Mouse (Mus musculus) macrophage (primary cell): ENCODE results near the gene Tspan5. TPM values are rescaled to one million over a fixed set of nuclear protein-coding genes. Genes with fewer than 3 reads are reported as not detected.
A peak's percentile ranks its signal among the peaks of the same experiment; 100 is the strongest.

Experiments
- H3K27ac ChIP-seq: fragments of 350-480 bp; formaldehyde crosslinking; 2 replicates; pipeline ENCODE4 v1.9.0; 2021
- H3K36me3 ChIP-seq: fragments of 350-480 bp; formaldehyde crosslinking; 2 replicates; pipeline ENCODE4 v1.9.0; 2021; ENCODE audit errors: inconsistent target
- H3K4me3 ChIP-seq: fragments of 350-480 bp; formaldehyde crosslinking; 2 replicates; pipeline ENCODE4 v1.9.0; 2021; ENCODE audit errors: inconsistent target
- H3K79me2 ChIP-seq: fragments of 350-480 bp; formaldehyde crosslinking; 2 replicates; pipeline ENCODE4 v1.9.0; 2021; ENCODE audit errors: inconsistent target
- WGBS: methylation state at CpG from one replicate; pipeline ENCODE4 v1.1.7; 2026; ENCODE audit warnings: inconsistent platforms; ENCODE audit not compliant: missing documents; 5-methylcytosine and 5-hydroxymethylcytosine counted together
- polyA plus RNA-seq: library from polyadenylated mRNA; stranded (reverse); fragments of 250-400 nt; gene quantifications from 3 replicates; pipeline ENCODE4 v1.2.4, GENCODE M21; 2018; ENCODE audit warnings: inconsistent platforms

Tspan5 gene
- polyA plus RNA-seq, 1 experiment from 2014 or later = 5.3 TPM

DNA sequence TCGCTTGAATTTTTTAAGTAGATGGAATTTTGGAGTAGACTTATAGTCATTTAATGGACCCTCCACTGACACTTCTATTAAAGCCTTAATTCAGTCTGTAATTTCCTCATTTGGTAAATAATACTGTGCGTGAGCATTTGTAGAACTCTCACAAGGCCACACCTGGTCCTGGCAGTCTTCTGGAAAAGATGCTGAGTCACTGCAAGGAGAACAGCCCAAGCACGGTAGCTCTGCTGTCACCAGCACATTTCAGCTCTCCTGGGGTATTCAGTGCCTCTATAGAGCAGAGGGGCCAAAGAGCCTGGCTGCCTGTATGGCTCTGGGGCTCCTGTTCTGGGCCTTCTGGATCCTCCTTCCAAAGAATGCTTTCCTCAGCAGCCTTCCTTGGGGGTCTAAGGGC is 11.2 kb upstream of the Tspan5 start:
- 63% methylated on average over 3 of the region's 3 CpGs for WGBS

GRCm38 (mm10) chr3:138735760-138736159 is 6.2 kb upstream of the Tspan5 start:
- Histone ChIP-seq H3K27ac (no peak overlapping the region), H3K79me2 (no peaks in the 10 kb centered on the region), H3K4me3 (no peak overlapping the region), H3K36me3 (no peaks in the 10 kb centered on the region)
- 93% methylated on average over 5 of the region's 5 CpGs for WGBS

More for the DNA sequence above, 11.2 kb upstream of the Tspan5 start:
- no peaks in the 10 kb centered on the region for H3K79me2 ChIP-seq
- no peaks in the 10 kb centered on the region for H3K36me3 ChIP-seq
- no peak overlapping the region for H3K27ac ChIP-seq
- H3K4me3 ChIP-seq = no peak overlapping the region

DNA sequence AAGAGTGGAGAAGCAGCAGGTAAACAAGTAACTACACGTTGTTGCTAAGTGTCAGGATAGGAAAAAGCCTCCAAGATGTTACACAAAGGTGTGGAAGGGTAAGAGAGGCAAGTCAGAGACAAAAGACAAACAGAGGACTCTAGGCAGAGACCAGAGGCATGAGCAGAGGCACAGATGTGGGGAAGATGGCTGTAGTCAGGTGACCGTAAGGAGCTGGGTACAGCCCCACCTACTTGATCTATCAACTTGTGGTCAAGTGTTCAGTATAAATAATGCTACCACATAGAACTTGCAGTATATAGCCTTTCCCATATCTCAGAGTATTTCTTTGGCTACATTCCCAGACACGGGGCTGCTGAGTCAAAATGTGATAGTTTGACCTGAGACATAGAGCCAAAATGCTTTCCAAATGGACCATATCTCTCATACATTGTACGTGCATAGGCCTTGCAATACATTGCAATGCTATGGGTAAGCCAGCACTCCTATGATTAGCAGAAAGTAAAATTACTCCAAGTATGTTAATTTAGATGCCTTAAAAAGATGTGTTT is 2.8 kb upstream of the Tspan5 start:
- peaks cover 12% of the 10 kb centered on the region; the same call in 1 of the 2 replicates for H3K79me2 ChIP-seq
- no peak overlapping the region for H3K4me3 ChIP-seq
- no peaks in the 10 kb centered on the region for H3K36me3 ChIP-seq
- no peak overlapping the region for H3K27ac ChIP-seq
- WGBS = 78% methylated on average over 4 of the region's 4 CpGs

DNA sequence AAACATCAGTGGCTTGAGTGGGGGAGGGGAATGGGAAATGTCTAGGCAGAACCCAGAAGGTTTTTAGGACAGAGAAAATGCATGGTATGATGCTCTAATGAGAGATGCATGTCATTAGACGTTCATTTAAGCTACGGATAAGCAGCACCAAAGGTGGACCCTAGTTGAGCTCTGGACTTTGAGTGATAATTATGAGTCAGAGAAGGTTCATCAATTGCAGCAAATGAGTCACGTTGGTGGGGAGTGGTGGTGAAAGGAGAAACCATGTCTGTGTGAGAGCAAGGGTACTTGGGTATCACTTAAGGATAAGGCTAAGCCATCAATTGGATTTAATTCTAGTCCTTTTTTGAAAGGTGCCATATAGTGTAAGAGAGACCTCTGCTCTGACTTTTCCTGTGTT is 1.7 kb upstream of the Tspan5 start:
- WGBS = 85% methylated on average over 3 of the region's 3 CpGs
- no peak overlapping the region for H3K27ac ChIP-seq
- no peaks in the 10 kb centered on the region for H3K36me3 ChIP-seq
- H3K79me2 ChIP-seq = peaks cover 23% of the 10 kb centered on the region; the same call in 1 of the 2 replicates
- H3K4me3 ChIP-seq = no peak overlapping the region

- no peak overlapping the region for H3K4me3 ChIP-seq
- 34% methylated on average over 8 of the region's 8 CpGs for WGBS
Observed at GRCm38 (mm10) chr3:138740843-138741540, 1.0 kb upstream of the Tspan5 start.

GRCm38 (mm10) chr3:138742566-138742930 is 553 bp downstream of the Tspan5 start:
- peaks cover 45% of the 10 kb centered on the region; the same call in 1 of the 2 replicates for H3K79me2 ChIP-seq
- H3K36me3 ChIP-seq = no peaks in the 10 kb centered on the region
- peak overlapping the region; percentile 44 for H3K4me3 ChIP-seq
- no peak overlapping the region for H3K27ac ChIP-seq
- 3% methylated on average over 21 of the region's 23 CpGs for WGBS

More at GRCm38 (mm10) chr3:138740843-138741540, 1.0 kb upstream of the Tspan5 start:
- no peaks in the 10 kb centered on the region for H3K36me3 ChIP-seq
- H3K79me2 ChIP-seq = peaks cover 30% of the 10 kb centered on the region; the same call in 1 of the 2 replicates
- no peak overlapping the region for H3K27ac ChIP-seq

- H3K27ac ChIP-seq = no peak overlapping the region
- H3K4me3 ChIP-seq = peak overlapping the region; percentile 44
- H3K36me3 ChIP-seq = no peaks in the 10 kb centered on the region
- H3K79me2 ChIP-seq = peaks cover 52% of the 10 kb centered on the region; the same call in 1 of the 2 replicates
- 2% methylated on average over 33 of the region's 33 CpGs for WGBS
Observed at GRCm38 (mm10) chr3:138743061-138743671, 1.2 kb downstream of the Tspan5 start.

GRCm38 (mm10) chr3:138744030-138744774 is 2.2 kb downstream of the Tspan5 start:
- WGBS = 79% methylated on average over 6 of the region's 8 CpGs
- H3K4me3 ChIP-seq = no peak overlapping the region
- no peak overlapping the region for H3K27ac ChIP-seq
- peaks cover 62% of the 10 kb centered on the region; the same call in 1 of the 2 replicates for H3K79me2 ChIP-seq
- H3K36me3 ChIP-seq = no peaks in the 10 kb centered on the region

- no peak overlapping the region for H3K4me3 ChIP-seq
- no peak overlapping the region for H3K27ac ChIP-seq
- WGBS = 92% methylated on average over 11 of the region's 11 CpGs
- no peaks in the 10 kb centered on the region for H3K36me3 ChIP-seq
- H3K79me2 ChIP-seq = peaks cover 71% of the 10 kb centered on the region; the same call in 1 of the 2 replicates
Observed at GRCm38 (mm10) chr3:138745091-138745490, 3.1 kb downstream of the Tspan5 start.

DNA sequence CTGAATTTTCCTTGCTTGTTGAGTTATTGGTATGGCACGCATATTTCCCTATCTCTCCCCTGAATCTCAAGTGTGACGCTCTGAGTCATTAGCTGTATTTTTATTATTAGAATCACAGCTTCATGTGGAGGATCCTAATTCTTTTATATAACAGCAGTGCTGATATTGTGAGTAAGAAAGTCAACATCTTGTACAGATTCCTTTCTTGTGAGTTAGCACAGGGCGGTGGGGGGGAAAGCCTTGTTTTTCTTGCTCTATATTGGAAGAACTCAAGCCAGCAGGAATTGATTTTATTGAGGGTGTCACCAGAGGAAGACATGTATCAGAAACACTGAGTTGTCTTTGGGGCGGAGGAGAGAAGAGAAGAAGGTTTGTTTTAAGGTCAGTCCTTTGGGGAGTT is 3.6 kb downstream of the Tspan5 start:
- Histone ChIP-seq H3K36me3 (no peaks in the 10 kb centered on the region), H3K79me2 (peaks cover 76% of the 10 kb centered on the region; the same call in 1 of the 2 replicates), H3K27ac (no peak overlapping the region), H3K4me3 (no peak overlapping the region)
- WGBS = 97% methylated on average over 4 of the region's 4 CpGs

- 82% methylated on average over 8 of the region's 8 CpGs for WGBS
Observed at GRCm38 (mm10) chr3:138746556-138746955, 4.6 kb downstream of the Tspan5 start.

GRCm38 (mm10) chr3:138747035-138747434 is 5.0 kb downstream of the Tspan5 start:
- Histone ChIP-seq H3K4me3 (no peak overlapping the region), H3K27ac (no peak overlapping the region), H3K36me3 (no peaks in the 10 kb centered on the region), H3K79me2 (peaks cover 78% of the 10 kb centered on the region; the same call in 1 of the 2 replicates)
- WGBS = 92% methylated on average over 5 of the region's 5 CpGs

More at GRCm38 (mm10) chr3:138746556-138746955, 4.6 kb downstream of the Tspan5 start:
- Histone ChIP-seq H3K36me3 (no peaks in the 10 kb centered on the region), H3K4me3 (no peak overlapping the region), H3K79me2 (peaks cover 78% of the 10 kb centered on the region; the same call in 1 of the 2 replicates), H3K27ac (no peak overlapping the region)

DNA sequence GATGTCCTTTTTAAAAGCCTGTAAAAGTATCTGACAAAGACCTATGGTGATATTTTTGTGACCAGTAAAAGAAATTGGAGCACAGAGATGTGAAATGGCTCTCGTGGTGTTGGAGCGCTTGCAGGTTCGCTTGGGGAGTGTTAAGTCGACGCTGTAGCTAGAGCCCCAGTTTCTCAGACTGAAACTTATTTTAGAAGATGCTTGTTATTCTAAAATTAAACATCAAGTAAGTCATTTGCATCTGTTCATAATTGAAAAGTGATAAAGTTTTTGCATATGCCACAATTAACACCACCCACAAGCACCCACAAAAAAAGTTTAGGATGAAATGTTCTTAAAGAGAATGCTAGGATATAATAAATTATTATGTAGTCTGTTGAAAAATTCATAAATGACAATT is 6.0 kb downstream of the Tspan5 start:
- Histone ChIP-seq H3K79me2 (peaks cover 78% of the 10 kb centered on the region; the same call in 1 of the 2 replicates), H3K4me3 (no peak overlapping the region), H3K36me3 (no peaks in the 10 kb centered on the region), H3K27ac (no peak overlapping the region)
- 98% methylated on average over 5 of the region's 5 CpGs for WGBS

GRCm38 (mm10) chr3:138749645-138750044 is 7.7 kb downstream of the Tspan5 start:
- 78% methylated on average over 9 of the region's 9 CpGs for WGBS
- Histone ChIP-seq H3K79me2 (peaks cover 62% of the 10 kb centered on the region; the same call in 1 of the 2 replicates), H3K4me3 (no peak overlapping the region), H3K36me3 (no peaks in the 10 kb centered on the region), H3K27ac (no peak overlapping the region)
